Mouse (Mus musculus) heart, embryonic 12.5 days (tissue): Measurements from ENCODE around the gene Carm1. TPM values are rescaled to one million over a fixed set of nuclear protein-coding genes. Genes with fewer than 3 reads are reported as not detected.

Experiments used
- ATAC-seq: fragments of 200-750 bp; cut with Nextera tagmentation; 2 replicates; pipeline ENCODE4 v1.8.0; 2017; ENCODE audit warnings: moderate TSS enrichment, moderate library complexity; ENCODE audit not compliant: insufficient number of reproducible peaks, low FRiP score
- H3K27ac ChIP-seq: fragments of 300-500 bp; sonication (generic); 2 replicates; pipeline ENCODE4 v1.5.1; 2016; ENCODE audit warnings: mild to moderate bottlenecking, moderate library complexity; ENCODE audit not compliant: poor library complexity, severe bottlenecking
- H3K27me3 ChIP-seq: fragments of 300-500 bp; sonication (generic); replicated peaks from 2 replicates; pipeline ENCODE4 v1.6.1; 2016; ENCODE audit warnings: mild to moderate bottlenecking, moderate library complexity
- H3K36me3 ChIP-seq: fragments of 300-500 bp; sonication (generic); 2 replicates; pipeline ENCODE4 v1.6.1; 2016; ENCODE audit warnings: mild to moderate bottlenecking, moderate library complexity
- H3K4me1 ChIP-seq: fragments of 300-500 bp; sonication (generic); replicated peaks from 2 replicates; pipeline ENCODE4 v1.6.1; 2016; ENCODE audit warnings: mild to moderate bottlenecking
- H3K4me2 ChIP-seq: fragments of 300-500 bp; sonication (generic); 2 replicates; pipeline ENCODE4 v1.6.1; 2016; ENCODE audit warnings: mild to moderate bottlenecking, moderate library complexity
- H3K4me3 ChIP-seq: fragments of 300-500 bp; sonication (generic); 2 replicates; pipeline ENCODE4 v1.5.1; 2016; ENCODE audit warnings: mild to moderate bottlenecking
- H3K9ac ChIP-seq: fragments of 300-500 bp; sonication (generic); 2 replicates; pipeline ENCODE4 v1.6.1; 2016; ENCODE audit warnings: mild to moderate bottlenecking, moderate library complexity
- H3K9me3 ChIP-seq: fragments of 300-500 bp; sonication (generic); replicated peaks from 2 replicates; pipeline ENCODE4 v1.6.1; 2016; ENCODE audit warnings: mild to moderate bottlenecking, moderate library complexity
- WGBS: fragments of 180-500 bp; shearing (Covaris S2); methylation state at CpG from one replicate; pipeline ENCODE4 v1.1.7; 2016; 5-methylcytosine and 5-hydroxymethylcytosine counted together
- polyA plus RNA-seq: library from polyadenylated mRNA; unstranded; fragments of >200 nt; fragmentation: Nextera tagmentation; extraction: Ambion mirVana; gene quantifications from 2 replicates; pipeline ENCODE4 v1.2.1, GENCODE M21; 2016

Carm1 gene
- 49.9 and 53.8 TPM in 2 replicates for polyA plus RNA-seq

DNA sequence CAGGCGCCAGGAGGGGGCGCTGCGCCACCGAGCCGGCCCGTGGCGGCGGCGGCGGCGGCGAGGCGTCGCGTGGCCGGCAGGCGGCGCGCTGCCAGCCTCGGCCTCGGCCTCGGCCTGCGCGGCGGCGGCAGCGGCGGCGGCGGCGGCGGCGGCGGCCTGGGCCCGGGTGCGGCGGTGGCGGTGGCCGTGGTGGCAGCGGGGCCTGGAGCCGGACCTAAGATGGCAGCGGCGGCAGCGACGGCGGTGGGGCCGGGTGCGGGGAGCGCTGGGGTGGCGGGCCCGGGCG is at the start of gene Carm1:
Gene Carm1 (plus strand): TSS at position 106 of the 286 bp plus-strand sequence.
- peaks cover 15% of the 10 kb centered on the region for H3K4me1 ChIP-seq
- H3K27me3 ChIP-seq, result no peaks in the 10 kb centered on the region
- no peak for ATAC-seq
- H3K4me2 ChIP-seq, result peak within 1 kb of the TSS; percentile 83
- peak within 1 kb of the TSS; percentile 95 for H3K27ac ChIP-seq
- H3K4me3 ChIP-seq, result peak within 1 kb of the TSS; percentile 86
- WGBS, result 26% methylated on average over 52 of the region's 52 CpGs
- no peaks in the 10 kb centered on the region for H3K9me3 ChIP-seq
- H3K36me3 ChIP-seq, result peaks cover 17% of the 10 kb centered on the region
- peak within 1 kb of the TSS; percentile 91 for H3K9ac ChIP-seq

DNA sequence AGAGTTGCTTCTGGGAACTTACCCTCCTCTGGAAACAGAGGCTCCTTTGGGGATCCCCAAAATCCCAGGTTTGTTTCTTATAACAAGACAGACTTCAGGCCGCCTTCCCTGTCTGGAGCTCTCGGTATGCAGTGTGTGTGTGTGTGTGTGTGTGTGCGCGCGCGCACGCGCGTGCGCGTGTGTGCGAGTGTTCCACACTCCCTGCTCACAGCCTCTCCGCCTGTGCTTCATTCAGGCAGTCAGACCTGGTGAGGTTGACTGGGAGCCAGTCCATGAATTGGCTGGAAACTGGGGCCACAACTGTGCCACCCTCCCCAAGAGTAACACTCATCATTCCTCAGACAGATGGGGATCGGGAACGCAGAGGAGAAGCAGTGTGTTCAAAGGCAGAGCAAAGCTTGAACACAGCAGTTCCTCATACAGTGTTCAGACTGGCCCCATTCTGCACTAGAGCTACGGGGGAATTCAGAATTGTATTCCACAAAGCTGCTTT is 49.6 kb upstream of the Carm1 start:
- Histone ChIP-seq H3K36me3 (peaks cover 73% of the 10 kb centered on the region), H3K4me1 (peaks cover 12% of the 10 kb centered on the region; the same call in 1 of the 2 replicates), H3K27me3 (no peaks in the 10 kb centered on the region), H3K9me3 (no peaks in the 10 kb centered on the region), H3K9ac (no peak overlapping the region), H3K4me2 (no peak overlapping the region), H3K4me3 (no peak overlapping the region), H3K27ac (peak overlapping the region; percentile 20; the same call in 1 of the 2 replicates)
- WGBS, result 93% methylated on average over 16 of the region's 16 CpGs
- no peak for ATAC-seq

DNA sequence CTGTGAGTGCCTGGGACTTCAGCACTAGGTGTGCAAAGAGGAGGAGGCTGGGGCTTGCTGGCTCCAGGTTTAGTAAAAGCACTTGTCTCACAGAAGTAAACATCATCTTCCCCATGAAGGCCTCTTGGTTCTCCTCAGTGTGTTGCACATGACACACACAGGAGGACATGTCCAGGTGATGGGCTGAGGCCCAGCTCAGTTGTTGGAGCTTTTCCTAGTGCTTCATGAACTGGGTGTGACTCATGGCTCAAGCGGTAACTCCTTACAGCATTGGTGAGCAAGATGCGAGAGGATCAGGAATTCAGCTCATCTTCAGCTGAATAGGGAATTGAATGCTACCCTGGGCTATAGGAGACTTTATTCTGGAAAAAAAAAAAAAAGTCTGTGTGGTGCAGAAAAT is 49.0 kb upstream of the Carm1 start:
- WGBS, result 93% methylated on average over 2 of the region's 2 CpGs
- H3K4me2 ChIP-seq, result no peak overlapping the region
- peaks cover 12% of the 10 kb centered on the region; the same call in 1 of the 2 replicates for H3K4me1 ChIP-seq

DNA sequence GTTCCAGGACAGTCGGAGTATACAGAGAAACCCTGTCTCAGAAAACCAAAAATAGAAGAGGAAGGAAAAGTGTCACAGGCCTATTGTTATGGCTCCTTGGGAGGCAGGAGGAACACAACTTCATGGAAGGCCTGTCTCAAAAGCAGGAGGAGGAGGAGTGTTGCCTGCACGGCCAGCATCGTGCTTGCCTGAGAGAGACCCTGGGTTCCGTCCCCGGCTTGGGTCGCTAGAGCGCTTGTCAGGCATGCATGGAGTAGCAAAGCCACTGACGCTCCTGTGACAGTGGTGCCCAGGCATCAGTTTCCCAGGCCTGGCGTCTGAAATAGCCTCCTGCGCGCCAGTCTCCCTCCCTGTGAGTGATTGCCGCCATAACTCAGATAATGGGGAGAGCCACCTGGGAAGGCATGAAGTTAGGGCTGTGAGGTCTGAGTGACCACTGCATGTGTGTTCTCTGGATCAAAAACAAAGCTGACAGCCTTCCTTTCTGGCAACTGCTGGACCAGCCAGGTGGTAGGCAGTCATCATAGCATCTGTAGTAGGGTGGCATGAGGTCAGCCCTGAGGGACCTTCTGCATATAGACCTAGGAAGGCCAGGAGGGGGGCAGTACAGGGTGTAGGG is 48.3 kb upstream of the Carm1 start:
- H3K4me1 ChIP-seq, result peaks cover 12% of the 10 kb centered on the region; the same call in 1 of the 2 replicates
- H3K4me3 ChIP-seq, result no peak overlapping the region
- no peak overlapping the region for H3K9ac ChIP-seq
- ATAC-seq, result no peak
- no peaks in the 10 kb centered on the region for H3K9me3 ChIP-seq
- no peaks in the 10 kb centered on the region for H3K27me3 ChIP-seq
- no peak overlapping the region for H3K27ac ChIP-seq
- H3K36me3 ChIP-seq, result peaks cover 76% of the 10 kb centered on the region
- WGBS, result 88% methylated on average over 12 of the region's 12 CpGs
- no peak overlapping the region for H3K4me2 ChIP-seq

More for the DNA sequence above, 49.0 kb upstream of the Carm1 start:
- no peak overlapping the region for H3K9ac ChIP-seq
- 0 out of 2 replicates have a peak overlapping the region, but pooled peaks have one; percentile 20 for H3K27ac ChIP-seq
- peaks cover 73% of the 10 kb centered on the region for H3K36me3 ChIP-seq
- no peak for ATAC-seq
- H3K4me3 ChIP-seq, result no peak overlapping the region
- no peaks in the 10 kb centered on the region for H3K9me3 ChIP-seq
- no peaks in the 10 kb centered on the region for H3K27me3 ChIP-seq

DNA sequence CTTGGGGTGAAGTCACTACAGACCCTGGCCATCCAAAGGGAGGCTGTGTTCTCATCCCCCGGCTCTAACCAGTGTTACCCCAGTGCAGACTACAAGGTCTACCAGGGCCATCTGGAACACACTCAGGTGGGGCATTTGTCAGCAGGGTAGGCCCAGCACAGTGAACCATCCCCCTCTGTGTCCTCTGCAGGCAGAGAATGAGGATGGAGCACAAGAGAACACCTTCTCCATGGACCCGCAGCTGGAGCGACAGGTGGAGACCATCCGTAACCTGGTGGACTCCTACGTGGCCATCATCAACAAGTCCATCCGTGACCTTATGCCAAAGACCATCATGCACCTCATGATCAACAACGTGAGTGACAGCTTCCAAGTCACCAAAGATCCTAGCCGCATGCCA is 43.3 kb upstream of the Carm1 start:
- Histone ChIP-seq H3K27ac (no peak overlapping the region), H3K9me3 (no peaks in the 10 kb centered on the region), H3K4me1 (no peaks in the 10 kb centered on the region), H3K4me2 (no peak overlapping the region), H3K9ac (no peak overlapping the region), H3K4me3 (no peak overlapping the region), H3K36me3 (peaks cover 80% of the 10 kb centered on the region), H3K27me3 (no peaks in the 10 kb centered on the region)
- no peak for ATAC-seq
- 92% methylated on average over 8 of the region's 8 CpGs for WGBS

DNA sequence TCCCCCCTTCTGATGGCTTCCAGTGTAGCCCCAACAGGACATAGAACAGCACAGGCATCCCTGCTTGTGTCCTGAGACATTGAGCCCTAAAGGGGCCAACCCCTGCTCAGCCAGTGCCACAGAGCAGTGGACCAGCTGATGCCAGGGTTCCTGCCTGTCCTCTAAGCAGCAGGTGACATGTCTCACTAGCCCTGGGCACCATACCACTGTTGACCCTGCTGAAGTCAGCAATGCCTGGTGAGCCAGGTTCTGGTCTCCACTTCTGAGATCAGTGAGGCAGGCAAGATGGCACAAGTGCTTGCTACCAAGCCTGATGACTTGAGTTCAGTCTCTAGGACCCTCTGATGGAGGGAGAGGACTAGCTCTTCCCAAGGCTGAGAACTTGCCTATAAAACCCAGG is 40.9 kb upstream of the Carm1 start:
- Histone ChIP-seq H3K27ac (no peak overlapping the region), H3K9ac (no peak overlapping the region), H3K4me2 (no peak overlapping the region), H3K9me3 (no peaks in the 10 kb centered on the region), H3K4me1 (peaks cover 9% of the 10 kb centered on the region), H3K27me3 (no peaks in the 10 kb centered on the region), H3K36me3 (peaks cover 69% of the 10 kb centered on the region), H3K4me3 (no peak overlapping the region)
- no peak for ATAC-seq

DNA sequence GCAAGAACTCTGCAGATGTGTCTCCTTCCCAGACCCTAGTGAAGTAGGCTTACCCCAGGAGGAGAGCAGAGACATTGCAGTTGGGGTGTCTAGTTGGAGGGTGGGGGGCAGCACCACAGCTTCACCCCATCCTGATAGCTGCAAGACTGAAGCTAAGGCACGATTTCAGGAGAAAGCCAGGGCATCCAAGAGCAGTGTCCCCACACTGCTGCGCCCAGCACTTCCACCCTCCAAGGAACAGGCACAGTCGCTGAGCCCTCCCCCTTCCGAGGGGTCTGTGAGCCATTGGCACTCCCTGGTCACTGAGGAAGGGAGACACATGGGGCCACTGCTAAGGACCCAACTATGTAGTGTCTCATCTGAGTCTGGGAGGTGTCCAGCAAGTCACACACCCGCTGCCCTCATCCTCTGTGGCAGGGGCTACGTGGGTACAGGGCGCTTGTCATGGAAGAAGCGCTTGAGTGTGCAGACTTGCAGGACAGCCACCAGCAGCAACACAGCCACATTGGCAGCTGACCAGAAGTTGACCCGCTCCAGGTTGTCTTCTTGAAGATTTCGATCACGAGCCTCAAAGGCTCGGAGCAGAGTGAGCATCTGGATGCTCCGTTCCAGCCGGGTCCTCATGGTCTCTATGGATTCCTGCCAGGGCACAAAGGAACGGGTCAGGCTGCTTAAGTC is 38.8 kb upstream of the Carm1 start:
- ATAC-seq, result no peak
- no peaks in the 10 kb centered on the region for H3K9me3 ChIP-seq
- H3K4me1 ChIP-seq, result peaks cover 14% of the 10 kb centered on the region
- no peak overlapping the region for H3K9ac ChIP-seq
- peaks cover 60% of the 10 kb centered on the region for H3K36me3 ChIP-seq
- H3K4me2 ChIP-seq, result no peak overlapping the region
- WGBS, result 91% methylated on average over 15 of the region's 15 CpGs
- no peak overlapping the region for H3K27ac ChIP-seq
- H3K27me3 ChIP-seq, result no peaks in the 10 kb centered on the region
- no peak overlapping the region for H3K4me3 ChIP-seq

DNA sequence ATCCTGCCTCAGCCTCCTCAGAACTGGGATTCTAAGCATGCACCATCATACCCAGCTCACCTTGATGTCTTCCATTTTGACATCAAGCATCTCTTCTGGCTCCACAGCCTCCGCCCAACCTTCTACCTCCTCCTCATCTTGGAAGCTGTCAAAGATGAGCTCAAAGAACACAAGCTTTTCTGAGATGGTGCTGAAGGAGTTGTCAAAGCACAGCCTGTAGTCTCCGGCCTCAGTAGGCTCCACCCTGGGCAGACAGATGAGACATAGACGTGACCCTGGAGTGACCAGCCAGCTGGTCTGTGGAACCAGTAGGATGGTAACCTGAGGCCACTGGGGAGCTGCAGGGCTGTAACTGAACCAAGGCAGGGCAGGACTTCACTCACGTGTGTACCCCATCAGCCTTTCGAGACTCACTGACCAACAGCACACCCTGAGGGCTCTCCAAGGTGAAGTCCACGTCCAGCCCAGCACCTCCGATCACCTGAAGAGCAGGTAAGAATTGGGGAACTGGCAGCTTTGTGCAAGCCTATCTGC is 37.8 kb upstream of the Carm1 start:
- WGBS, result 78% methylated on average over 7 of the region's 7 CpGs
- H3K4me3 ChIP-seq, result peak overlapping the region; percentile 79
- peaks cover 6% of the 10 kb centered on the region; the same call in 1 of the 2 replicates for H3K9me3 ChIP-seq
- peaks cover 50% of the 10 kb centered on the region for H3K36me3 ChIP-seq
- H3K9ac ChIP-seq, result peak overlapping the region; percentile 82; the same call in 1 of the 2 replicates
- H3K27me3 ChIP-seq, result no peaks in the 10 kb centered on the region
- no peak overlapping the region for H3K27ac ChIP-seq
- ATAC-seq, result no peak
- H3K4me2 ChIP-seq, result peak overlapping the region; percentile 82
- H3K4me1 ChIP-seq, result peaks cover 14% of the 10 kb centered on the region

DNA sequence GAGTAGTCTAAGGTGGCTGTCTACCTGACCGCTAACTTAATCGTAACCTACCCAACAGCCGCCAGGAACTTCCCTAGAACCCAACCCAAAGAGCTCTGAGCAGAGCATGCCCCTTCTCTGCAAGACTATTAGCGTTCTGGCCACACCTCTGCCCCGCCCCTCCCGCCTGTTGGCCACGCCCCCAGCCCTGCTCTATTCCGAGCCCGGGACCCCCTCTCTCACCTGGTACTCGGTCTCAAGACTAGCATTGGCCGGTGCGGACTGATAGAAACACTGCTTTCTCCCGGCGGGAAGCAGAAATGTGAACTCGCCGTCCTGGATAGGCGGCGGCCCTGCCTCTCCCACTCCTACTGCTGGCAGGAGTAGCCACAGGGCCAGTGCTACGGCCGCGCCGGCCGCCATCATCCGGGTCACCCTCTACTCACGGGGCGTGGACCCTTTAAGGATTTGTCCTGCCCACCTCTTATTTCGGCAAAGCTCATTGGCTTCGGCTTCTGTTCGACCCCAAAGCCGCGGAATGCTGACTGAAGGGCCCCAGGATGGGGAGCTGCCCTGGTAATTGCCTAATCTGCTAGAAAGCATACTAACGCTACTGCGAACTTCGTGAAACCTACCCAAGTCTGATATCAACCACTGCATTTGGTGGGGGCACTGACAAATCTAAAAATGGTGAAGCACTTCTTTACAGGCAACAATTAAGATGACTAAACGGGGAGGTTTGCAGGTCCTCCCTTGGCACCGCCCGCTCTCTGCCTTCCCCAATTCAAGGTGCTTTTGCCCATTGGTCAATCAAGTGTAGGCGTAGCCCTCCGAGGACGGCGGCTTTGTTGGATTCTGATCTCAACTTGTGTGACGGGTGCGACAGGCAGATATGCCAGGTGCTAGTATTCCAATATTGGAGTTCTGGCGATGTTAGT is 36.7 kb upstream of the Carm1 start, which contains the start of gene Tmed1:
Gene Tmed1 (minus strand): TSS at position 481 of the 917 bp plus-strand sequence.
- Histone ChIP-seq H3K36me3 (peaks cover 39% of the 10 kb centered on the region), H3K4me3 (peak within 1 kb of the TSS; percentile 79), H3K4me2 (peak within 1 kb of the TSS; percentile 82), H3K27ac (peak within 1 kb of the TSS; percentile 91), H3K9ac (peak within 1 kb of the TSS; percentile 82), H3K4me1 (peaks cover 14% of the 10 kb centered on the region), H3K27me3 (no peaks in the 10 kb centered on the region), H3K9me3 (peaks cover 6% of the 10 kb centered on the region; the same call in 1 of the 2 replicates)
- WGBS, result under 1% methylated on average over 44 of the region's 44 CpGs
- ATAC-seq, result peak; percentile 94

DNA sequence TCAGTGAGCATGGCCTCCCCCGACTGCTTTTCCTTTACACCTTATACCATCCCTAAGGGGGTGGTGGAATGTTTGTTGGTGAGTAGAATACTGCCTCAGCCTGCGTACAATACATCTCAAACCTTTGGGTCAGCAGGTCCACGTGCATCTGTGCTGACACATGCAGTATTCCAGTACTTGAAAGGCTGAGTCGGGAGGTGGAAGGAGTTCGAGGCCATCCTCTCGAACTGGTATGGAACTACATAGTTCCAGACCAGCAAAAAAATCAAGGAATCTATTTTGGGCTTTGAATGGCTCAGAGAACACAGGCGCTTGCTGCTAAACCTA is 36.0 kb upstream of the Carm1 start:
- Histone ChIP-seq H3K9me3 (peaks cover 6% of the 10 kb centered on the region; the same call in 1 of the 2 replicates), H3K27me3 (no peaks in the 10 kb centered on the region), H3K27ac (peak overlapping the region; percentile 91), H3K4me3 (peak overlapping the region; percentile 79), H3K36me3 (peaks cover 33% of the 10 kb centered on the region), H3K4me2 (peak overlapping the region; percentile 82), H3K9ac (peak overlapping the region; percentile 82), H3K4me1 (peaks cover 14% of the 10 kb centered on the region)
- 2% methylated on average over 7 of the region's 7 CpGs for WGBS
- no peak for ATAC-seq
